Mouse (Mus musculus) stomach, embryonic 14.5 days (tissue): ENCODE measurements at regions not wholly inside any gene's neighbourhood (a gene's known extent, or its start where the extent isn't known, plus 50 kb on each side); places are given as distances from the start of the nearest gene placed in this dataset.

Source experiments
- ATAC-seq: fragments of 200-750 bp; cut with Nextera tagmentation; 2 replicates; pipeline ENCODE4 v1.8.0; 2017; ENCODE audit warnings: low read depth, moderate TSS enrichment; ENCODE audit not compliant: insufficient number of reproducible peaks, insufficient read depth, low FRiP score
- H3K27ac ChIP-seq: fragments of 300-500 bp; sonication (generic); 2 replicates; pipeline ENCODE4 v1.5.1; 2014; ENCODE audit warnings: mild to moderate bottlenecking, low read length, moderate library complexity, mixed read lengths
- H3K27me3 ChIP-seq: fragments of 300-500 bp; sonication (generic); 2 replicates; pipeline ENCODE4 v1.6.1; 2014; ENCODE audit warnings: low read length, control low read depth, mixed read lengths; ENCODE audit not compliant: control insufficient read depth, insufficient read depth
- H3K36me3 ChIP-seq: fragments of 300-500 bp; sonication (generic); 2 replicates; pipeline ENCODE4 v1.6.1; 2014; ENCODE audit warnings: mild to moderate bottlenecking, control low read depth, low read length, moderate library complexity, mixed read lengths; ENCODE audit not compliant: control insufficient read depth, insufficient read depth
- H3K4me1 ChIP-seq: fragments of 300-500 bp; sonication (generic); 2 replicates; pipeline ENCODE4 v1.6.1; 2014; ENCODE audit warnings: low read length, control low read depth, mixed read lengths; ENCODE audit not compliant: control insufficient read depth, insufficient read depth
- H3K4me2 ChIP-seq: fragments of 300-500 bp; sonication (generic); replicated peaks from 2 replicates; pipeline ENCODE4 v1.6.1; 2014; ENCODE audit warnings: low read depth, low read length, control low read depth
- H3K4me3 ChIP-seq: fragments of 300-500 bp; sonication (generic); 2 replicates; pipeline ENCODE4 v1.5.1; 2014; ENCODE audit warnings: low read depth, low read length, control low read depth
- H3K9ac ChIP-seq: fragments of 300-500 bp; sonication (generic); replicated peaks from 2 replicates; pipeline ENCODE4 v1.6.1; 2014; ENCODE audit warnings: low read depth, mild to moderate bottlenecking, control low read depth, low read length, moderate library complexity, mixed read lengths
- H3K9me3 ChIP-seq: fragments of 300-500 bp; sonication (generic); 2 replicates; pipeline ENCODE4 v1.6.1; 2016; ENCODE audit warnings: low read depth, low read length, control low read depth; ENCODE audit not compliant: control insufficient read depth
- WGBS: fragments of 180-500 bp; shearing (Covaris S2); extraction: QIAGEN DNeasy Blood & Tissue Kit; methylation state at CpG from one replicate; pipeline ENCODE4 v1.1.7; 2014; 5-methylcytosine and 5-hydroxymethylcytosine counted together

GRCm38 (mm10) chr14:110078351-110078750, 676.6 kb downstream of the Slitrk6 start:
- H3K4me3 ChIP-seq, result no peak overlapping the region
- H3K27ac ChIP-seq, result no peak overlapping the region
- no peak overlapping the region for H3K9ac ChIP-seq
- no peaks in the 10 kb centered on the region for H3K27me3 ChIP-seq
- H3K4me2 ChIP-seq, result no peak overlapping the region
- peak; percentile 79; the same call in 1 of the 2 replicates for ATAC-seq
- H3K9me3 ChIP-seq, result no peaks in the 10 kb centered on the region
- no peaks in the 10 kb centered on the region for H3K4me1 ChIP-seq
- whole genome bisulfite sequencing, result 33% methylated on average over 6 of the region's 6 CpGs
- H3K36me3 ChIP-seq, result no peaks in the 10 kb centered on the region

- Histone ChIP-seq H3K9me3 (no peaks in the 10 kb centered on the region), H3K36me3 (no peaks in the 10 kb centered on the region), H3K27ac (no peak overlapping the region), H3K27me3 (no peaks in the 10 kb centered on the region), H3K4me1 (no peaks in the 10 kb centered on the region), H3K9ac (no peak overlapping the region), H3K4me3 (no peak overlapping the region), H3K4me2 (no peak overlapping the region)
- WGBS, result 95% methylated on average over 3 of the region's 3 CpGs
- no peak for ATAC-seq
These were observed 707.2 kb downstream of the Slitrk6 start for GRCm38 (mm10) chr14:110047748-110048147.

GRCm38 (mm10) chr14:110043211-110043610, 711.7 kb downstream of the Slitrk6 start:
- no peak overlapping the region for H3K9ac ChIP-seq
- no peak for ATAC-seq
- no peaks in the 10 kb centered on the region for H3K4me1 ChIP-seq
- no peaks in the 10 kb centered on the region for H3K9me3 ChIP-seq
- no peak overlapping the region for H3K4me3 ChIP-seq
- no peak overlapping the region for H3K27ac ChIP-seq
- H3K4me2 ChIP-seq, result no peak overlapping the region
- no peaks in the 10 kb centered on the region for H3K27me3 ChIP-seq
- H3K36me3 ChIP-seq, result no peaks in the 10 kb centered on the region

GRCm38 (mm10) chr14:110021812-110022211, 733.1 kb downstream of the Slitrk6 start:
- Histone ChIP-seq H3K9ac (no peak overlapping the region), H3K4me3 (no peak overlapping the region), H3K27ac (no peak overlapping the region), H3K27me3 (no peaks in the 10 kb centered on the region), H3K9me3 (no peaks in the 10 kb centered on the region), H3K4me2 (no peak overlapping the region), H3K4me1 (no peaks in the 10 kb centered on the region), H3K36me3 (no peaks in the 10 kb centered on the region)
- 77% methylated on average over 3 of the region's 3 CpGs for WGBS
- no peak for ATAC-seq

GRCm38 (mm10) chr14:110015126-110015525, 739.8 kb downstream of the Slitrk6 start:
- no peak overlapping the region for H3K27ac ChIP-seq
- H3K36me3 ChIP-seq, result no peaks in the 10 kb centered on the region
- H3K4me1 ChIP-seq, result no peaks in the 10 kb centered on the region
- no peak overlapping the region for H3K9ac ChIP-seq
- no peaks in the 10 kb centered on the region for H3K27me3 ChIP-seq
- no peaks in the 10 kb centered on the region for H3K9me3 ChIP-seq
- no peak for ATAC-seq
- no peak overlapping the region for H3K4me3 ChIP-seq
- H3K4me2 ChIP-seq, result no peak overlapping the region
- WGBS, result 71% methylated on average over 2 of the region's 2 CpGs

- H3K4me2 ChIP-seq, result no peak overlapping the region
- H3K9ac ChIP-seq, result no peak overlapping the region
- H3K27me3 ChIP-seq, result no peaks in the 10 kb centered on the region
- H3K36me3 ChIP-seq, result no peaks in the 10 kb centered on the region
- no peaks in the 10 kb centered on the region for H3K4me1 ChIP-seq
- peak overlapping the region; percentile 27; the same call in 1 of the 2 replicates for H3K27ac ChIP-seq
- no peaks in the 10 kb centered on the region for H3K9me3 ChIP-seq
- no peak overlapping the region for H3K4me3 ChIP-seq
- no peak for ATAC-seq
- 67% methylated on average over 1 of the region's 1 CpGs for WGBS
These were observed 741.7 kb downstream of the Slitrk6 start for GRCm38 (mm10) chr14:110013229-110013628.

GRCm38 (mm10) chr14:110007159-110007558, 747.8 kb downstream of the Slitrk6 start:
- no peak overlapping the region for H3K4me3 ChIP-seq
- H3K4me2 ChIP-seq, result no peak overlapping the region
- no peak overlapping the region for H3K9ac ChIP-seq
- H3K9me3 ChIP-seq, result no peaks in the 10 kb centered on the region
- no peaks in the 10 kb centered on the region for H3K27me3 ChIP-seq
- no peak for ATAC-seq
- WGBS, result 74% methylated on average over 6 of the region's 6 CpGs
- H3K36me3 ChIP-seq, result no peaks in the 10 kb centered on the region
- no peak overlapping the region for H3K27ac ChIP-seq
- no peaks in the 10 kb centered on the region for H3K4me1 ChIP-seq

GRCm38 (mm10) chr14:109985026-109985425, 769.9 kb downstream of the Slitrk6 start:
- Histone ChIP-seq H3K4me1 (no peaks in the 10 kb centered on the region), H3K9ac (no peak overlapping the region), H3K9me3 (no peaks in the 10 kb centered on the region), H3K27ac (no peak overlapping the region), H3K27me3 (no peaks in the 10 kb centered on the region), H3K4me3 (no peak overlapping the region), H3K36me3 (no peaks in the 10 kb centered on the region), H3K4me2 (no peak overlapping the region)
- WGBS, result 54% methylated on average over 4 of the region's 4 CpGs
- no peak for ATAC-seq

- Histone ChIP-seq H3K4me1 (no peaks in the 10 kb centered on the region), H3K36me3 (no peaks in the 10 kb centered on the region), H3K4me2 (no peak overlapping the region), H3K4me3 (no peak overlapping the region), H3K27ac (no peak overlapping the region), H3K9me3 (no peaks in the 10 kb centered on the region), H3K27me3 (no peaks in the 10 kb centered on the region), H3K9ac (no peak overlapping the region)
- 79% methylated on average over 3 of the region's 3 CpGs for WGBS
- ATAC-seq, result no peak
These were observed 796.9 kb downstream of the Slitrk6 start for GRCm38 (mm10) chr14:109958008-109958407.
